Mouse (Mus musculus): ENCODE results near the gene Susd1. TPM values are rescaled to one million over a fixed set of nuclear protein-coding genes. Genes with fewer than 3 reads are reported as not detected.

Gene Susd1
- polyA plus RNA-seq, 1 experiment from 2014 or later: 1.4 TPM

GRCm38 (mm10) chr4:59395528-59395927 is 42.9 kb downstream of the Susd1 start:
- no peaks in the 10 kb centered on the region for H3K36me3 ChIP-seq (ENCODE audit: control insufficient read depth, insufficient read depth, low read length)
- no peak overlapping the region for H3K4me3 ChIP-seq (ENCODE audit: low read depth, low read length)
- no peaks in the 10 kb centered on the region for H3K9me3 ChIP-seq (ENCODE audit: control insufficient read depth, low read length)
- H3K4me2 ChIP-seq (ENCODE audit: low read depth, low read length): no peak overlapping the region
- H3K27me3 ChIP-seq (ENCODE audit: control insufficient read depth, insufficient read depth, low read length): no peaks in the 10 kb centered on the region
- WGBS: 81% methylated on average over 2 of the region's 2 CpGs
- H3K27ac ChIP-seq (ENCODE audit: low read depth, low read length): no peak overlapping the region
- no peak overlapping the region for H3K9ac ChIP-seq (replicated peaks; ENCODE audit: low read depth, low read length)
- H3K4me1 ChIP-seq (ENCODE audit: control insufficient read depth, insufficient read depth, low read length): no peaks in the 10 kb centered on the region
- ATAC-seq (ENCODE audit: low read depth): no peak

GRCm38 (mm10) chr4:59394155-59394554 is 44.3 kb downstream of the Susd1 start:
- H3K27me3 ChIP-seq (ENCODE audit: control insufficient read depth, insufficient read depth, low read length): no peaks in the 10 kb centered on the region
- no peak overlapping the region for H3K9ac ChIP-seq (replicated peaks; ENCODE audit: low read depth, low read length)
- H3K4me1 ChIP-seq (ENCODE audit: control insufficient read depth, insufficient read depth, low read length): no peaks in the 10 kb centered on the region
- no peak overlapping the region for H3K27ac ChIP-seq (ENCODE audit: low read depth, low read length)
- H3K9me3 ChIP-seq (ENCODE audit: control insufficient read depth, low read length): no peaks in the 10 kb centered on the region
- no peak for ATAC-seq (ENCODE audit: low read depth)
- no peak overlapping the region for H3K4me3 ChIP-seq (ENCODE audit: low read depth, low read length)
- 97% methylated on average over 2 of the region's 2 CpGs for WGBS
- H3K4me2 ChIP-seq (ENCODE audit: low read depth, low read length): no peak overlapping the region
- no peaks in the 10 kb centered on the region for H3K36me3 ChIP-seq (ENCODE audit: control insufficient read depth, insufficient read depth, low read length)

- no peaks in the 10 kb centered on the region for H3K36me3 ChIP-seq (ENCODE audit: control insufficient read depth, insufficient read depth, low read length)
- H3K9ac ChIP-seq (replicated peaks; ENCODE audit: low read depth, low read length): no peak overlapping the region; the same call in 1 of the 2 replicates
- H3K4me1 ChIP-seq (ENCODE audit: control insufficient read depth, insufficient read depth, low read length): 0 out of 2 replicates have a peak, but pooled peaks cover 2% of the 10 kb centered on the region
- no peak overlapping the region for H3K4me3 ChIP-seq (ENCODE audit: low read depth, low read length)
- WGBS: 29% methylated on average over 13 of the region's 13 CpGs
- H3K4me2 ChIP-seq (ENCODE audit: low read depth, low read length): peak overlapping the region; percentile 17; the same call in 1 of the 2 replicates
- H3K27me3 ChIP-seq (ENCODE audit: control insufficient read depth, insufficient read depth, low read length): no peaks in the 10 kb centered on the region
- 0 out of 2 replicates have a peak overlapping the region, but pooled peaks have one; percentile 0 for H3K27ac ChIP-seq (ENCODE audit: low read depth, low read length)
- no peaks in the 10 kb centered on the region for H3K9me3 ChIP-seq (ENCODE audit: control insufficient read depth, low read length)
- peak; percentile 59; the same call in 1 of the 2 replicates for ATAC-seq (ENCODE audit: low read depth)
These were observed 49.9 kb downstream of the Susd1 start for GRCm38 (mm10) chr4:59388447-59389030.

GRCm38 (mm10) chr4:59387387-59388210 is 50.8 kb downstream of the Susd1 start:
- Histone ChIP-seq H3K27me3 (ENCODE audit: control insufficient read depth, insufficient read depth, low read length) (no peaks in the 10 kb centered on the region), H3K27ac (ENCODE audit: low read depth, low read length) (no peak overlapping the region), H3K4me2 (ENCODE audit: low read depth, low read length) (no peak overlapping the region), H3K4me1 (ENCODE audit: control insufficient read depth, insufficient read depth, low read length) (0 out of 2 replicates have a peak, but pooled peaks cover 2% of the 10 kb centered on the region), H3K9ac (replicated peaks; ENCODE audit: low read depth, low read length) (no peak overlapping the region), H3K4me3 (ENCODE audit: low read depth, low read length) (no peak overlapping the region), H3K9me3 (ENCODE audit: control insufficient read depth, low read length) (no peaks in the 10 kb centered on the region), H3K36me3 (ENCODE audit: control insufficient read depth, insufficient read depth, low read length) (no peaks in the 10 kb centered on the region)
- WGBS: 49% methylated on average over 13 of the region's 13 CpGs
- no peak for ATAC-seq (ENCODE audit: low read depth)

GRCm38 (mm10) chr4:59385254-59385895 is 53.1 kb downstream of the Susd1 start:
- 0 out of 2 replicates have a peak, but pooled peaks cover 2% of the 10 kb centered on the region for H3K4me1 ChIP-seq (ENCODE audit: control insufficient read depth, insufficient read depth, low read length)
- no peak overlapping the region for H3K27ac ChIP-seq (ENCODE audit: low read depth, low read length)
- H3K9me3 ChIP-seq (ENCODE audit: control insufficient read depth, low read length): no peaks in the 10 kb centered on the region
- WGBS: 58% methylated on average over 10 of the region's 10 CpGs
- no peaks in the 10 kb centered on the region for H3K27me3 ChIP-seq (ENCODE audit: control insufficient read depth, insufficient read depth, low read length)
- ATAC-seq (ENCODE audit: low read depth): no peak
- H3K4me3 ChIP-seq (ENCODE audit: low read depth, low read length): no peak overlapping the region
- no peaks in the 10 kb centered on the region for H3K36me3 ChIP-seq (ENCODE audit: control insufficient read depth, insufficient read depth, low read length)
- H3K9ac ChIP-seq (replicated peaks; ENCODE audit: low read depth, low read length): no peak overlapping the region
- H3K4me2 ChIP-seq (ENCODE audit: low read depth, low read length): no peak overlapping the region

GRCm38 (mm10) chr4:59383791-59384190 is 54.6 kb downstream of the Susd1 start:
- H3K4me1 ChIP-seq (ENCODE audit: control insufficient read depth, insufficient read depth, low read length): 0 out of 2 replicates have a peak, but pooled peaks cover 1% of the 10 kb centered on the region
- H3K4me3 ChIP-seq (ENCODE audit: low read depth, low read length): no peak overlapping the region
- no peak for ATAC-seq (ENCODE audit: low read depth)
- H3K36me3 ChIP-seq (ENCODE audit: control insufficient read depth, insufficient read depth, low read length): no peaks in the 10 kb centered on the region
- H3K27me3 ChIP-seq (ENCODE audit: control insufficient read depth, insufficient read depth, low read length): no peaks in the 10 kb centered on the region
- H3K4me2 ChIP-seq (ENCODE audit: low read depth, low read length): no peak overlapping the region
- no peak overlapping the region for H3K27ac ChIP-seq (ENCODE audit: low read depth, low read length)
- no peaks in the 10 kb centered on the region for H3K9me3 ChIP-seq (ENCODE audit: control insufficient read depth, low read length)
- WGBS: 36% methylated on average over 3 of the region's 3 CpGs
- no peak overlapping the region for H3K9ac ChIP-seq (replicated peaks; ENCODE audit: low read depth, low read length)

- no peak overlapping the region for H3K9ac ChIP-seq (replicated peaks; ENCODE audit: low read depth, low read length)
- H3K36me3 ChIP-seq (ENCODE audit: control insufficient read depth, insufficient read depth, low read length): no peaks in the 10 kb centered on the region
- no peaks in the 10 kb centered on the region for H3K9me3 ChIP-seq (ENCODE audit: control insufficient read depth, low read length)
- H3K4me1 ChIP-seq (ENCODE audit: control insufficient read depth, insufficient read depth, low read length): no peaks in the 10 kb centered on the region
- H3K27me3 ChIP-seq (ENCODE audit: control insufficient read depth, insufficient read depth, low read length): no peaks in the 10 kb centered on the region
- peak; percentile 24; the same call in 1 of the 2 replicates for ATAC-seq (ENCODE audit: low read depth)
- H3K4me3 ChIP-seq (ENCODE audit: low read depth, low read length): no peak overlapping the region
- H3K27ac ChIP-seq (ENCODE audit: low read depth, low read length): no peak overlapping the region
- no peak overlapping the region for H3K4me2 ChIP-seq (ENCODE audit: low read depth, low read length)
- WGBS: 35% methylated on average over 12 of the region's 12 CpGs
These were observed 56.3 kb downstream of the Susd1 start for GRCm38 (mm10) chr4:59382131-59382530.

- H3K36me3 ChIP-seq (ENCODE audit: control insufficient read depth, insufficient read depth, low read length): no peaks in the 10 kb centered on the region
- 62% methylated on average over 13 of the region's 13 CpGs for WGBS
These were observed 57.3 kb downstream of the Susd1 start for GRCm38 (mm10) chr4:59381007-59381743.

More at GRCm38 (mm10) chr4:59381007-59381743, 57.3 kb downstream of the Susd1 start:
- ATAC-seq (ENCODE audit: low read depth): peak; percentile 75; the same call in 1 of the 2 replicates
- H3K4me3 ChIP-seq (ENCODE audit: low read depth, low read length): no peak overlapping the region
- no peak overlapping the region for H3K27ac ChIP-seq (ENCODE audit: low read depth, low read length)
- no peaks in the 10 kb centered on the region for H3K4me1 ChIP-seq (ENCODE audit: control insufficient read depth, insufficient read depth, low read length)
- no peak overlapping the region for H3K4me2 ChIP-seq (ENCODE audit: low read depth, low read length)
- no peaks in the 10 kb centered on the region for H3K9me3 ChIP-seq (ENCODE audit: control insufficient read depth, low read length)
- H3K9ac ChIP-seq (replicated peaks; ENCODE audit: low read depth, low read length): no peak overlapping the region
- H3K27me3 ChIP-seq (ENCODE audit: control insufficient read depth, insufficient read depth, low read length): no peaks in the 10 kb centered on the region

Data from neural tube, embryonic 14.5 days (tissue).